Mouse (Mus musculus) mesoderm, embryonic 11.5 days (tissue): ENCODE measurements around the gene Pard6a.

Experiments used
- DNase-seq: peaks from one replicate; pipeline ENCODE4 v3.0.0-alpha.2; 2012; ENCODE audit warnings: low read depth, low spot score

Gene Pard6a

GRCm38 (mm10) chr8:105700966-105701824 is at the start of gene Pard6a, which contains the start of gene Acd:
Gene Pard6a (plus strand): TSS chr8:105701148.
Gene Acd (minus strand): TSS chr8:105701102.
- peak; percentile 97 for DNase-seq

- no peak for DNase-seq
These were observed 43.3 kb upstream of the Pard6a start for GRCm38 (mm10) chr8:105657641-105658040.

- peak; percentile 27 for DNase-seq
These were observed 39.8 kb upstream of the Pard6a start for GRCm38 (mm10) chr8:105661167-105661566.

- no peak for DNase-seq
These were observed 23.1 kb upstream of the Pard6a start for GRCm38 (mm10) chr8:105677891-105678290.

- DNase-seq: no peak
These were observed 15.6 kb upstream of the Pard6a start for GRCm38 (mm10) chr8:105685325-105685724.

DNA sequence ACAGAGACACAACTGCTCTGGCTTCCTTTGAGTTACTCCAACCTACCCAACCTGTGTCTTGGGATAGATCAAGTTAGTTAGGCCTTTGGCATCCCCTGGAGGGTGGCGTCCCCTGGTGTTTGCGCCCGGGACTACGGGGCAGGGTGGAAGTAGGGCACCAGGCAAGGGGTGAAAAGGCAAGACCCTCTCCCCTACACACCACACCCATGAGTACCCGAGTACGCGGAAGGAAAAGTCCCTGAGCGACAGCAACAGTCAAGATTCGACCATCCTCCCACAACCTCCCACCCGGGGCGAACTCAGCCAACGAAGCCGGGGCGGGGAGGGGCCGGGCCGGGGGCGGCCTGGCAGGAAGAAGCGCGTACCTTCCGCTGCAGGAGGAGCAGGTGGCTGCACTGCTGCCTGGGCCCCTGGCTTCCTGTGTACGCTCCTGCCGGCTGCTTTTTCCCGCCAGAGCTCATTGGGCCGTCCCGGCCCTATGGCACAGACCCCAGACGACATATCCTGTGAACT is 15.1 kb upstream of the Pard6a start, which contains the start of gene Carmil2:
Gene Carmil2 (plus strand): TSS at position 479 of the 513 bp plus-strand sequence.
- peak; percentile 43 for DNase-seq

- no peak for DNase-seq
These were observed 14.4 kb upstream of the Pard6a start for GRCm38 (mm10) chr8:105686551-105686950.

GRCm38 (mm10) chr8:105687512-105687911 is 13.4 kb upstream of the Pard6a start:
- DNase-seq: no peak

DNA sequence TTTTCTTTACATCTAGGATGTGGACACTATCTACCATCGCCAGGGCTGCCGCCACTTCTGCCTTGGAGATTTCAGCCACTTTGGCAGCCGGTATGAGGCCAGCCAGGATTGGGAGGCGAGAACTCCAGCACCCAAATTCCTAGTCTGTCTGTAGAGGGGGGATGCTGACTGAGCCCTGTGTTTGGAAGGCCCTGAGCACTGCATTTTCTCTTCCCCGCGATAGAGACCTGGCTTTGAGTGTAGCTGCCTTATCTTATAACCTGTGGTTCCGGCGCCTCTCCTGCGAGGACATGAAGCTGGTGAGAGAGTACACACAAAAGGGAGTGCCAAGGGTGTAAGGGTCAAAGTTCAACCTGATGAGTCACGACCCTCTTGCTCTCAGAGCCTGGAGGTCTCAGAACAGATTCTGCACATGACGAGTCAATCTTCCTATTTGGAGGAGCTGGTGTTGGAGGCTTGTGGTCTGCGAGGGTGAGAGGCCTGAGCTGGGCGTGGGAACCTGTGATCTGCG is 12.7 kb upstream of the Pard6a start:
- no peak for DNase-seq

- no peak for DNase-seq
These were observed 11.5 kb upstream of the Pard6a start for GRCm38 (mm10) chr8:105689256-105689982.

- DNase-seq: no peak
These were observed 11.0 kb upstream of the Pard6a start for GRCm38 (mm10) chr8:105689983-105690360.

DNA sequence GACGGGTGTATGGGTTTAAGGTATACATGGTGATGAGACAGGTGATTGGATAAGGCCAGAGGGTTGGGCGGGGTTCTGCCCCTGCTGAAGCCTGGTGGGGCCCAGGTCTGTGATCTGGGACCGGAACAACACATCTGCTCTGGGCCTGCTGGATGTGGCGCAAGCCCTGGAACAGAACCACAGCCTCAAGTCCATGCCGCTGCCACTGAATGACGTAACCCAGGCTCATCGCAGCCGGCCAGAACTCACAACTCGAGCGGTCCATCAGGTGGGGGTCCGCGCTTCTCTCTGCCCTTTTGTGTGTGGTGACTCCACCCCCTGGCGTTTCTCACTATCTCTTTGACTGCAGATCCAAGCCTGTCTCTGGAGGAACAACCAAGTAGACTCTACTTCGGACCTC is 10.0 kb upstream of the Pard6a start:
- no peak for DNase-seq

- no peak for DNase-seq
These were observed 8.3 kb upstream of the Pard6a start for GRCm38 (mm10) chr8:105692449-105693182.

DNA sequence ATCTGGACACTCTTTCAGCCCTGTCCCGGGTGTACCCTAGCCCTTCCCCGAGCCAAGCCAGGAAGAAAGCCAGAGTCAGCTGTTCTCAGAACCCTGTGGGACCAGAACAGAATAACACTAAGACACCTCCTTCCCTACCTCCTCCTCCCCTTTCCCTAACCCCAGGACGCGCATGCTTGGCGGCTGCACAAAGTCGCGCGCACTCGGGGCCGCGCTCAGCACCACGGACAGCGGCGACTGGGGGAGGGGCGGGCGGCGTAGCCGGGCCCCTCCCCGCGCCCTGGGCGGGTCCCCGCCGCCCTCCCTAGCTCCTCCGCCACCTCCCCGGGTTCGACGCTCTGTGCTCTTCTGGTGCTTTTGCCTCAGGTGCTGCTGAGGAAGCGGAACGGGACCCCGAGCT is 7.3 kb upstream of the Pard6a start:
- DNase-seq: peak; percentile 72

DNA sequence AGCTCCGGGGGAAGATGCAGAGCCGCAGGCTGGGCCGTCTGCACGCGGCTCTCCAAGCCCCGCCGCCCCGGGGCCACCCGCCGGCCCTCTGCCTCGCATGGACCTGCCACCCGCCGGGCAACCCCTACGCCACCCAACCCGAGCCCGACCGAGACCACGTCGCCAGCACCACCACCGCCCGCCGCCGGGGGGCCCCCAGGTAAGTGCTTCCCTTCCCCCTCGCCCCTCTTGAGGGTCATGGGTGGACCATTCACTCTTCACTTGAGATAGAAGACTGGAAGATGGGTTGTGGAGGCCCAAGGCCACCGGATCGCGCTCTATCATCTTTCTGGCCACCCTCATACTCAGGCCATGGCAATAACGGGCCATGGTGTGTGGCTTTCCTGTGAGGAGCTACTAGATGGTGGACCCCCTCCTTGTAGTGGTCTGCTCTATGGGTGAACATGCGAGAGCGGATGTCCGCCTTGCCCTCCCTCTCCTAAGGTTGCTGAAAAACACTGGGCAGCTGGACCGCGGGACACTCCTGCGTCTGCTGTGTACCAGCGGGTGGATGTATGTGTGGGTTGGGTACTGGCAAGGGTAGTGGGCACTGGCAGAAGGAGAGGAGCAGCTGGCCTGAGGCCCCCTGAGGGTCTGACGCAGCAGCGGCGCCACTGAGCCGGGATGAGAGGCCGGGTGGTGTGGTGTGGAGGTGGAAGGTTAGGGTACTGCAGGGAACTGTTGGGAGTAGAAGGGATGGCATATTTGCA is 6.7 kb upstream of the Pard6a start:
- DNase-seq: peak; percentile 40

DNA sequence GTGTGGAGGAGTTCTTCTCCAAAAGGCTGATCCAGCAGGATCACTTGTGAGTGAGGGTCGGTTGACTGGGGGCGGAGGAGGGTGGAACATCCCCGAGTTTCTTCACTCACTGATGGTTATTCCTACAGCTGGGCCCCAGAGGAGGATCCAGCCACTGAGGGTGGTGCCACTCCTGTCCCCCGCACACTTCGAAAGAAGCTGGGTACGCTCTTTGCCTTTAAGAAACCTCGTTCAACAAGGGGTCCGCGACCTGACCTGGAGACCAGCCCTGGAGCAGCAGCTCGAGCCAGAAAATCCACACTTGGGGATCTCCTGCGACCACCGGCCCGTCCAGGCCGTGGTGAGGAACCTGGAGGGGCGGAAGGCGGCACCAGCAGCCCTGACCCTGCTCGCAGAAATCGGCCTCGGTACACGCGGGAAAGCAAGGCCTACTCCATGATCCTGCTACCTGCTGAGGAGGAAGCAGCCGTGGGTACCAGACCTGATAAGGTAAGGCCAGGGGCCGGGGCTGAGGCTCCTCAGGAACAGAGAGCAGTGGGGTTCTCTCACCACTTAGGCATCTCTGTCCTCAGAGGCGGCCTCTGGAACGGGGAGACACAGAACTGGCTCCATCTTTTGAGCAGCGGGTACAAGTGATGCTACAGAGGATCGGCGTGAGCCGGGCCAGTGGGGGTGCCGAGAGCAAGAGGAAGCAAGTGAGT is 5.7 kb upstream of the Pard6a start:
- DNase-seq: no peak

GRCm38 (mm10) chr8:105697196-105697780 is 3.7 kb upstream of the Pard6a start:
- no peak for DNase-seq

- DNase-seq: no peak
These were observed 2.2 kb upstream of the Pard6a start for GRCm38 (mm10) chr8:105698734-105699133.

- DNase-seq: no peak
These were observed 1.3 kb upstream of the Pard6a start for GRCm38 (mm10) chr8:105699488-105700215.
